Mouse (Mus musculus): Measurements from ENCODE around the gene Phf11c. TPM values are rescaled to one million over a fixed set of nuclear protein-coding genes. Genes with fewer than 3 reads are reported as not detected.
"Not testable (repeated sequence)": the region's sequence is repeated elsewhere in the genome, so short reads cannot be mapped to it uniquely, and the experiment has no call there.

Phf11c gene
- polyA plus RNA-seq, 1 experiment from 2014 or later = 0.45 TPM

DNA sequence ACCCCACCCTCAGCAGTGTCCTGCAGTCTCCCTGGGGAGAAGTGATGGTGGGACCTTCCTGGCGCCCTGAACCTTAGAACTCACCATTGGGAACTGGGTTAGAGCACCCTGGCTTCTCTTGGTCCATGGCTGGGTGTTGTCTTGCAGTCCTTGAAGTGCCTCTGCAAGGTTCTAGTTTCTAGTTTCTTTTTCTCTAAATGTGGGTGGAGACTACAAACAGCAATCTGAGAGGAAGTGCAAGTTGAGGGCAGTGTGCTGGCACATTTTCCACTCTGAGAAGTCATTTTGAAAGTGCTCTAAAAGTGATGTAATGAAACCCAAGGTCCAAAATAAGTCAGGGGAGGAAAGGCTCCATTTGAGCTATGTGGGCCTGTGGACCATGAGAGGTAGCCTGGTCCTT is 54.0 kb downstream of the Phf11c start, which contains the start of gene Phf11b:
Phf11b (minus strand) TSS at position 163 of the 400 bp plus-strand sequence.
- not testable (repeated sequence) for H3K27ac ChIP-seq (ENCODE audit: low read depth, low read length); H3K27me3 ChIP-seq (ENCODE audit: control insufficient read depth, insufficient read depth, low read length); H3K9ac ChIP-seq (ENCODE audit: low read length); DNase-seq (ENCODE audit: low spot score, missing footprints); H3K9me3 ChIP-seq (ENCODE audit: control insufficient read depth, low read length); H3K4me1 ChIP-seq (ENCODE audit: control insufficient read depth, insufficient read depth, low read length); H3K4me3 ChIP-seq (ENCODE audit: low read depth, low read length); H3K4me2 ChIP-seq; ATAC-seq (ENCODE audit: low FRiP score); H3K36me3 ChIP-seq (ENCODE audit: control insufficient read depth, insufficient read depth, low read length)
- WGBS = 72% methylated on average over 1 of the region's 1 CpGs

- H3K9me3 ChIP-seq (ENCODE audit: control insufficient read depth, low read length) = no peaks in the 10 kb centered on the region
- H3K36me3 ChIP-seq (ENCODE audit: control insufficient read depth, insufficient read depth, low read length) = no peaks in the 10 kb centered on the region
- DNase-seq (ENCODE audit: low spot score, missing footprints) (no peak), ATAC-seq (ENCODE audit: low FRiP score) (no peak)
- no peak overlapping the region for H3K9ac ChIP-seq (ENCODE audit: low read length)
- H3K4me1 ChIP-seq (ENCODE audit: control insufficient read depth, insufficient read depth, low read length) = no peaks in the 10 kb centered on the region
- no peak overlapping the region for H3K4me3 ChIP-seq (ENCODE audit: low read depth, low read length)
- H3K27me3 ChIP-seq (ENCODE audit: control insufficient read depth, insufficient read depth, low read length) = no peaks in the 10 kb centered on the region
- H3K27ac ChIP-seq (ENCODE audit: low read depth, low read length) = no peak overlapping the region
- 94% methylated on average over 1 of the region's 1 CpGs for WGBS
- H3K4me2 ChIP-seq = no peak overlapping the region
Observed at GRCm38 (mm10) chr14:59339541-59339940, 55.6 kb downstream of the Phf11c start.

DNA sequence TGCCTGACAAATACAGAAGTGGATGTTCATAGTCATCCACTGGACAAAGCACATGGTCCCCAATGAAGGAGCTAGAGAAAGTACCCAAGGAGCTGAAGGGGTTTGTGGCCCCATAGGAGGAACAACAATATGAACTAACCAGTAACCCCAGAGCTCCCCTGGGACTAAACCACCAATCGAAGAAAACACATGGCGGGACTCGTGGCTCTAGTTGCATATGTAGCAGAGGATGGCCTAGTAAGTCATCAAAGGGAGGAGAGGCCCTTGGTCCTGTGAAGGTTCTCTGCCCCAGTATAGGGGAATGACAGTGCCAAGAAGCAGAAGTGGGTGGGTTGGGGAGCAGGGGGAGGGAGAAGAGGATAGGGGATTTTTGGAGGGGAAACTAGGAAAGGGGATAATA is 59.1 kb downstream of the Phf11c start:
- H3K27me3 ChIP-seq (ENCODE audit: control insufficient read depth, insufficient read depth, low read length); ATAC-seq (ENCODE audit: low FRiP score); H3K27ac ChIP-seq (ENCODE audit: low read depth, low read length); H3K4me3 ChIP-seq (ENCODE audit: low read depth, low read length); H3K9ac ChIP-seq (ENCODE audit: low read length); H3K36me3 ChIP-seq (ENCODE audit: control insufficient read depth, insufficient read depth, low read length); H3K9me3 ChIP-seq (ENCODE audit: control insufficient read depth, low read length); DNase-seq (ENCODE audit: low spot score, missing footprints); H3K4me2 ChIP-seq; H3K4me1 ChIP-seq (ENCODE audit: control insufficient read depth, insufficient read depth, low read length): not testable (repeated sequence)
- WGBS = 93% methylated on average over 3 of the region's 3 CpGs

Other genes starting within 250 kb of the Phf11c start
- gene Gm5142, start 216.6 kb downstream of the Phf11c start, polyA plus RNA-seq (2014; fragmentation: Nextera tagmentation; extraction: Ambion mirVana) = not detected in 2 replicates
- gene Rcbtb1, start 194.2 kb downstream of the Phf11c start, polyA plus RNA-seq (2014; fragmentation: Nextera tagmentation; extraction: Ambion mirVana) = 104 and 116 TPM in 2 replicates
- not detected in 2 replicates for gene Gm6904, start 135.2 kb downstream of the Phf11c start, polyA plus RNA-seq (2014; fragmentation: Nextera tagmentation; extraction: Ambion mirVana)
- not detected in 2 replicates for gene Phf11a, start 97.9 kb downstream of the Phf11c start, polyA plus RNA-seq (2014; fragmentation: Nextera tagmentation; extraction: Ambion mirVana)
- gene Phf11b, start 54.0 kb downstream of the Phf11c start, polyA plus RNA-seq (2014; fragmentation: Nextera tagmentation; extraction: Ambion mirVana) = 0.22 and 0.48 TPM in 2 replicates
- 0.14 and 0.18 TPM in 2 replicates for gene Phf11d, start 29.9 kb downstream of the Phf11c start, polyA plus RNA-seq (2014; fragmentation: Nextera tagmentation; extraction: Ambion mirVana)
- gene Setdb2, start 45.5 kb upstream of the Phf11c start, polyA plus RNA-seq (2014; fragmentation: Nextera tagmentation; extraction: Ambion mirVana) = 13.1 and 13.7 TPM in 2 replicates
- 47.0 and 47.3 TPM in 2 replicates for gene Cab39l, start 45.6 kb upstream of the Phf11c start, polyA plus RNA-seq (2014; fragmentation: Nextera tagmentation; extraction: Ambion mirVana)
- 33.3 and 33.7 TPM in 2 replicates for gene Cdadc1, start 202.6 kb upstream of the Phf11c start, polyA plus RNA-seq (2014; fragmentation: Nextera tagmentation; extraction: Ambion mirVana)
- gene Shisa2, start 229.9 kb upstream of the Phf11c start, polyA plus RNA-seq (2014; fragmentation: Nextera tagmentation; extraction: Ambion mirVana) = 11.2 and 12.0 TPM in 2 replicates